Mouse (Mus musculus) forebrain, postnatal 0 days (tissue): ENCODE measurements around the gene Heatr4. TPM values are rescaled to one million over a fixed set of nuclear protein-coding genes. Genes with fewer than 3 reads are reported as not detected.
"Not testable (repeated sequence)": the region's sequence is repeated elsewhere in the genome, so short reads cannot be mapped to it uniquely, and the experiment has no call there.

ENCODE experiments used
- ATAC-seq: fragments of 200-750 bp; cut with Nextera tagmentation; 2 replicates; pipeline ENCODE4 v1.8.0; 2017; ENCODE audit warnings: mild to moderate bottlenecking, moderate library complexity
- DNase-seq: peaks from one replicate; pipeline ENCODE4 v3.0.0-alpha.2; 2015
- H3K27ac ChIP-seq: fragments of 300-500 bp; sonication (generic); 2 replicates; pipeline ENCODE4 v1.5.1; 2014; ENCODE audit warnings: low read depth, mild to moderate bottlenecking, antibody characterized with exemption, low read length, moderate library complexity, mixed read lengths
- H3K27me3 ChIP-seq: fragments of 300-500 bp; sonication (generic); 2 replicates; pipeline ENCODE4 v1.6.1; 2014; ENCODE audit warnings: mild to moderate bottlenecking, low read length, mixed read lengths; ENCODE audit not compliant: insufficient read depth
- H3K36me3 ChIP-seq: fragments of 300-500 bp; sonication (generic); 2 replicates; pipeline ENCODE4 v1.6.1; 2014; ENCODE audit warnings: mild to moderate bottlenecking, moderate library complexity; ENCODE audit not compliant: insufficient read depth
- H3K4me1 ChIP-seq: fragments of 300-500 bp; sonication (generic); 2 replicates; pipeline ENCODE4 v1.6.1; 2014; ENCODE audit warnings: antibody characterized with exemption; ENCODE audit not compliant: insufficient read depth
- H3K4me2 ChIP-seq: fragments of 300-500 bp; sonication (generic); 2 replicates; pipeline ENCODE4 v1.6.1; 2014; ENCODE audit warnings: low read depth, mild to moderate bottlenecking, moderate library complexity
- H3K4me3 ChIP-seq: fragments of 300-500 bp; sonication (generic); 2 replicates; pipeline ENCODE4 v1.5.1; 2014; ENCODE audit warnings: low read depth, low read length, mixed read lengths
- H3K9ac ChIP-seq: fragments of 300-500 bp; sonication (generic); 2 replicates; pipeline ENCODE4 v1.6.1; 2014; ENCODE audit warnings: mild to moderate bottlenecking
- H3K9me3 ChIP-seq: fragments of 300-500 bp; sonication (generic); 2 replicates; pipeline ENCODE4 v1.6.1; 2016; ENCODE audit warnings: low read length
- CTCF ChIP-seq: sonication (generic); IDR thresholded peaks from 2 replicates; pipeline ENCODE4 v1.5.1; 2016; ENCODE audit warnings: antibody characterized with exemption, control low read depth, low read depth
- WGBS: fragments of 180-500 bp; shearing (Covaris S2); extraction: QIAGEN DNeasy Blood & Tissue Kit; methylation state at CpG from one replicate; pipeline ENCODE4 v1.1.7; 2014; 5-methylcytosine and 5-hydroxymethylcytosine counted together
- polyA plus RNA-seq: library from polyadenylated mRNA; unstranded; fragments of >200 nt; fragmentation: Nextera tagmentation; extraction: Ambion mirVana; gene quantifications from 2 replicates; pipeline ENCODE4 v1.2.1, GENCODE M21; 2015
- total RNA-seq: library from RNA; depleted of rRNA; stranded (reverse); fragments of >200 nt; gene quantifications from 2 replicates; pipeline ENCODE4 v1.2.3, GENCODE M21; 2014

Gene Heatr4
- total and polyA plus RNA-seq, 2 experiments from 2014 or later = 0.05 TPM

GRCm38 (mm10) chr12:84010201-84010600 lies 25.5 kb upstream of the Heatr4 start:
- Histone ChIP-seq H3K4me3 (peak overlapping the region; percentile 48), H3K27ac (0 out of 2 replicates have a peak overlapping the region, but pooled peaks have one; percentile 15), H3K27me3 (no peaks in the 10 kb centered on the region), H3K9me3 (no peaks in the 10 kb centered on the region), H3K4me2 (peak overlapping the region; percentile 54), H3K36me3 (no peaks in the 10 kb centered on the region), H3K9ac (0 out of 2 replicates have a peak overlapping the region, but pooled peaks have one; percentile 58), H3K4me1 (peaks cover 16% of the 10 kb centered on the region)
- ATAC-seq (no peak), DNase-seq (no peak)
- 54% methylated on average over 3 of the region's 3 CpGs for WGBS
- no peak for TF ChIP-seq CTCF

DNA sequence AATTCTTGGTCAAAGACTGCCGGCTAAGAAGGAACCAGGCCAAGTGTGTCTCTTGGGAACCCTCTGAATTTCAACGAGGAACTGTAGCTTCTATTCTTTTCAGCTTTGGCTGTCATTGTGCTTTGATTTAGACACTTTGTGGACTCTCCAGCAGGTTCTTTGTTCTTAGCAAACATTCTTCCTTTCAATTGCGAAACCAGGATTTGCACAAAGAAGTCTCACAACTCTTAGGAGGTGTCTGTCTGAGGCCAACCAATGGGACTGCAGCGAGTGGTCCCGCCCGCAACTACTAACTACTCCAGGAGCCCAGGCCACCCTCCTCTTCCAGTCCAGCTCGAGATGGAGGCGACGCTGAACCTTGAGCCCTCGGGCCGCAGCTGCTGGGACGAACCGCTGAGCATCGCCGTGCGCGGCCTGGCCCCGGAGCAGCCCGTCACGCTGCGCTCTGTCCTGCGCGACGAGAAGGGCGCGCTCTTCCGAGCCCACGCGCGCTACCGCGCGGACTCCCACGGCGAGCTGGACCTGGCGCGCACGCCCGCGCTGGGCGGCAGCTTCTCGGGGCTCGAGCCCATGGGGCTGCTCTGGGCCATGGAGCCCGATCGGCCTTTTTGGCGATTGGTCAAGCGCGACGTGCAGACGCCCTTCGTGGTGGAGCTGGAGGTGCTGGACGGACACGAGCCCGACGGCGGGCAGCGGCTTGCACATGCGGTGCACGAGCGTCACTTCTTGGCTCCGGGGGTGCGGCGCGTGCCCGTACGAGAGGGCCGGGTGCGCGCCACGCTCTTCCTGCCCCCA lies 24.7 kb upstream of the Heatr4 start, which contains the start of gene Acot1:
TSS of gene Acot1 (plus strand) at position 320 of the 795 bp plus-strand sequence.
- Histone ChIP-seq H3K4me2 (peak within 1 kb of the TSS; percentile 54), H3K4me1 (peaks cover 16% of the 10 kb centered on the region), H3K9ac (peak within 1 kb of the TSS; percentile 58), H3K27ac (peak within 1 kb of the TSS; percentile 66), H3K4me3 (peak within 1 kb of the TSS; percentile 48)
- DNase-seq (peak; percentile 82), ATAC-seq (peak; percentile 94)
- H3K27me3 ChIP-seq, H3K9me3 ChIP-seq, H3K36me3 ChIP-seq: not testable (repeated sequence)
- under 1% methylated on average over 51 of the region's 70 CpGs for WGBS

DNA sequence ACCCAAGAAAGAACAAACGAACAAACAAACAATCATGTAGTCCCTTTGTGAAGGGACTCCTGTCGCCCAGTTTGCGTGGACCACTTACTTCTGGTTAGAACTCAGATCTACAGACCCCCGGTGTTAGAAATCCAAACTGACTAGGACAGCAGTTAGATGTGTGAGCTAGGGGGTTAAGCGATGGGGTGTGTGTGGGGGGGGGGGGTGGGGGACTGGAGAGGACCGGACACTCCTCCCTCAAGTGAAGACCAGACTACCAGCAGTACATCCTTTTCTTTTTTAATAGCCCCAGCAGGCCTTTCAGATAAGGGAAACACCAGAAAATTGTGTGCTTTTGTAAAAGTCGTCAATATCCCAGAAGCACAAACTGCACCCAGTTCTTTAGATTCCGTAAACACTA lies 24.1 kb upstream of the Heatr4 start:
- TF ChIP-seq CTCF = no peak
- Histone ChIP-seq H3K9ac (peak overlapping the region; percentile 58; the same call in 1 of the 2 replicates), H3K27ac (peak overlapping the region; percentile 66), H3K27me3 (no peaks in the 10 kb centered on the region), H3K4me2 (peak overlapping the region; percentile 54), H3K36me3 (no peaks in the 10 kb centered on the region), H3K4me3 (peak overlapping the region; percentile 48), H3K4me1 (peaks cover 16% of the 10 kb centered on the region), H3K9me3 (no peaks in the 10 kb centered on the region)
- no peak for ATAC-seq
- 34% methylated on average over 8 of the region's 8 CpGs for WGBS
- no peak for DNase-seq

GRCm38 (mm10) chr12:84008251-84008650 lies 23.6 kb upstream of the Heatr4 start:
- no peaks in the 10 kb centered on the region for H3K36me3 ChIP-seq
- DNase-seq (no peak), ATAC-seq (no peak)
- 87% methylated on average over 12 of the region's 12 CpGs for WGBS
- H3K4me2 ChIP-seq = no peak overlapping the region
- H3K4me1 ChIP-seq = peaks cover 16% of the 10 kb centered on the region
- H3K9me3 ChIP-seq = no peaks in the 10 kb centered on the region
- TF ChIP-seq CTCF = no peak
- H3K4me3 ChIP-seq = no peak overlapping the region
- H3K9ac ChIP-seq = no peak overlapping the region
- no peaks in the 10 kb centered on the region for H3K27me3 ChIP-seq
- peak overlapping the region; percentile 66 for H3K27ac ChIP-seq

- no peak for TF ChIP-seq CTCF
- Histone ChIP-seq H3K36me3 (no peaks in the 10 kb centered on the region), H3K4me3 (no peak overlapping the region), H3K4me2 (no peak overlapping the region), H3K9ac (no peak overlapping the region), H3K27me3 (no peaks in the 10 kb centered on the region), H3K9me3 (no peaks in the 10 kb centered on the region), H3K27ac (no peak overlapping the region), H3K4me1 (0 out of 2 replicates have a peak, but pooled peaks cover 2% of the 10 kb centered on the region)
- ATAC-seq (no peak), DNase-seq (no peak)
- WGBS = 88% methylated on average over 1 of the region's 1 CpGs
Measured at GRCm38 (mm10) chr12:84003866-84004265, 19.2 kb upstream of the Heatr4 start.

DNA sequence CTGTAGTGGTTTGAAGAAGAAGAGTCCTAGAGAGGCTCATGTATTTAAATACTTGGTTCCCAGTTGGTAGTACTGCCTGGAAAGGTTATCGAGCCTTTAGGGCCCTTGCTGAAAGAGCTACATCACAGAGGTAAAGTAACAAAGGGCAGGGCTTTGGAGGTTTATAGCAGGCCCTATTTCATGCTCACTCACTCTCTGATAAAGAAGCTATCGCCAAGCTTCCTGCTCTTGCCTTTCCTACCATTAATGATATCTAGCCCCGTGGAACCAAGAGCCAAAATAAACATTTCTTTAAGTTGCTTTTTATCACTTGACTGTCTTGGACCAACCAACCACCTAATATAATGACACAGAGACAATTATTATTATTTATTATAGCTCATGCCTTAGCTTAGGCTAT lies 15.8 kb upstream of the Heatr4 start:
- ATAC-seq (no peak), DNase-seq (no peak)
- H3K4me1 ChIP-seq = peaks cover 6% of the 10 kb centered on the region; the same call in 1 of the 2 replicates
- H3K4me3 ChIP-seq = no peak overlapping the region
- TF ChIP-seq CTCF = no peak
- no peaks in the 10 kb centered on the region for H3K36me3 ChIP-seq
- H3K9ac ChIP-seq = no peak overlapping the region
- WGBS = 88% methylated on average over 3 of the region's 3 CpGs
- H3K27ac ChIP-seq = no peak overlapping the region
- no peaks in the 10 kb centered on the region for H3K27me3 ChIP-seq
- H3K9me3 ChIP-seq = no peaks in the 10 kb centered on the region
- no peak overlapping the region for H3K4me2 ChIP-seq

- H3K27ac ChIP-seq, H3K9ac ChIP-seq, H3K4me3 ChIP-seq, H3K36me3 ChIP-seq, H3K27me3 ChIP-seq, H3K4me1 ChIP-seq, H3K4me2 ChIP-seq, H3K9me3 ChIP-seq, DNase-seq: not testable (repeated sequence)
- ATAC-seq = peak; percentile 16; the same call in 1 of the 2 replicates
- WGBS = 60% methylated on average over 8 of the region's 8 CpGs
Measured at GRCm38 (mm10) chr12:83999237-83999636, 14.6 kb upstream of the Heatr4 start.
